In genomic region chr8:106839209-106840001, GRCm38 (mm10) we compare ENCODE assay signal across 8 mouse cellular contexts. TPM values are rescaled to one million over a fixed set of nuclear protein-coding genes. Genes with fewer than 3 reads are reported as not detected.
DNase-seq lines count a peak whose midpoint lies in the region; ATAC-seq and TF ChIP-seq lines count a peak whose summit lies in the region.

No protein-coding gene starts in this region.

- no peak for TF ChIP-seq CTCF in cerebellum, adult 2 months (IDR thresholded peaks at IDR 0.05; ENCODE audit: borderline replicate concordance, insufficient read depth, low read depth, low read length)
- no peak for TF ChIP-seq CTCF in brain, embryonic 14.5 days (IDR thresholded peaks at IDR 0.05; ENCODE audit: borderline replicate concordance, extremely low read depth, insufficient read depth, insufficient read length)
- TF ChIP-seq CTCF in midbrain, postnatal 0 days (IDR thresholded peaks at IDR 0.05): no peak

- H3K9ac ChIP-seq in kidney, embryonic 16.5 days (replicated peaks; ENCODE audit: low read length): no peak overlapping the region
- H3K9ac ChIP-seq in midbrain, postnatal 0 days (replicated peaks; ENCODE audit: low read length, poor library complexity, severe bottlenecking): peak overlapping the region; percentile 34; the same call in 1 of the 2 replicates

- H3K27ac ChIP-seq in cerebellum, adult 2 months (ENCODE audit: insufficient read depth, low read length): no peak overlapping the region
- peak overlapping the region; percentile 43; the same call in 1 of the 2 replicates for H3K27ac ChIP-seq in kidney, embryonic 16.5 days (ENCODE audit: low read length)
- H3K27ac ChIP-seq in midbrain, postnatal 0 days (ENCODE audit: low read depth, low read length): peak overlapping the region; percentile 87

- ATAC-seq in kidney, embryonic 16.5 days (ENCODE audit: low FRiP score, low TSS enrichment): no peak
- peak; percentile 58; the same call in 1 of the 2 replicates for ATAC-seq in midbrain, postnatal 0 days (ENCODE audit: low FRiP score)

- TF ChIP-seq POLR2A in cerebellum, adult 2 months (IDR thresholded peaks at IDR 0.05; ENCODE audit: borderline replicate concordance, insufficient read depth, low read length): no peak
- TF ChIP-seq POLR2A in brain, embryonic 14.5 days (IDR thresholded peaks at IDR 0.05; ENCODE audit: borderline replicate concordance, extremely low read depth, insufficient read depth, insufficient read length, poor library complexity, severe bottlenecking): no peak

- H3K27me3 ChIP-seq in cerebellum, adult 2 months (ENCODE audit: control insufficient read depth, insufficient read depth, low read length): no peaks in the 10 kb centered on the region
- no peaks in the 10 kb centered on the region for H3K27me3 ChIP-seq in kidney, embryonic 16.5 days (ENCODE audit: insufficient read depth, low read length)
- H3K27me3 ChIP-seq in midbrain, postnatal 0 days (ENCODE audit: insufficient read depth, low read length): no peaks in the 10 kb centered on the region

- H3K36me3 ChIP-seq in kidney, embryonic 16.5 days (ENCODE audit: insufficient read depth, low read length): no peaks in the 10 kb centered on the region
- H3K36me3 ChIP-seq in midbrain, postnatal 0 days (ENCODE audit: insufficient read depth, low read length): no peaks in the 10 kb centered on the region

- DNase-seq in cerebellum, adult 2 months: peak; percentile 13 to 24
- DNase-seq in cerebellum, postnatal 4 days (ENCODE audit: low spot score in 2 of 2): no peak
- peak; percentile 60 for DNase-seq in brain, embryonic 14.5 days (ENCODE audit: low read depth)
- DNase-seq in heart, adult 9 months (ENCODE audit: low spot score in 2 of 2): peak; percentile 70 to 79
- DNase-seq in midbrain, postnatal 0 days (ENCODE audit: low spot score): no peak
- DNase-seq in spleen, postnatal 4 days (ENCODE audit: low spot score in 2 of 2): no peak
- no peak for DNase-seq in ovary, postnatal 14 days (ENCODE audit: low spot score)

- WGBS in cerebellum, adult 2 months: 30% methylated on average over 11 of the region's 11 CpGs
- 38% methylated on average over 11 of the region's 11 CpGs for WGBS in kidney, embryonic 16.5 days
- 18% methylated on average over 11 of the region's 11 CpGs for WGBS in midbrain, postnatal 0 days

- H3K4me2 ChIP-seq in kidney, embryonic 16.5 days (replicated peaks; ENCODE audit: low read depth, low read length): no peak overlapping the region
- H3K4me2 ChIP-seq in midbrain, postnatal 0 days (ENCODE audit: low read depth, low read length, poor library complexity, severe bottlenecking): no peak overlapping the region

- no peak overlapping the region for H3K4me3 ChIP-seq in cerebellum, adult 2 months (replicated peaks; ENCODE audit: insufficient read depth, low read depth, low read length)
- no peak overlapping the region for H3K4me3 ChIP-seq in kidney, embryonic 16.5 days (ENCODE audit: low read length)
- no peak overlapping the region for H3K4me3 ChIP-seq in midbrain, postnatal 0 days (ENCODE audit: low read depth, low read length)

- H3K4me1 ChIP-seq in cerebellum, adult 2 months (ENCODE audit: control insufficient read depth, insufficient read depth, low read length): peaks cover 10% of the 10 kb centered on the region; the same call in 1 of the 2 replicates
- H3K4me1 ChIP-seq in kidney, embryonic 16.5 days (ENCODE audit: insufficient read depth, low read length): peaks cover 6% of the 10 kb centered on the region
- H3K4me1 ChIP-seq in midbrain, postnatal 0 days (ENCODE audit: insufficient read depth, low read length): peaks cover 11% of the 10 kb centered on the region; the same call in 1 of the 2 replicates

- H3K9me3 ChIP-seq in kidney, embryonic 16.5 days (ENCODE audit: low read length): no peaks in the 10 kb centered on the region
- H3K9me3 ChIP-seq in midbrain, postnatal 0 days (ENCODE audit: low read length): no peaks in the 10 kb centered on the region

RNA-seq across cellular contexts. Expression of gene Has3, which starts 30.6 kb away (rescaled TPM):
- 1.5 and 1.7 TPM in 2 replicates for polyA plus RNA-seq in cerebellum, adult 2 months (2012; rRNA removed)
- 8.0 and 9.0 TPM in 2 replicates for polyA plus RNA-seq in brain, embryonic 14.5 days (2012; rRNA removed)
- 1.5 and 1.6 TPM in 2 replicates for polyA plus RNA-seq in kidney, embryonic 16.5 days (2015; fragmentation: Nextera tagmentation; extraction: Ambion mirVana)
- 16.6 and 20.2 TPM in 2 replicates for total RNA-seq in midbrain, postnatal 0 days (2014; rRNA removed)
- 0.42 and 0.89 TPM in 2 replicates for polyA plus RNA-seq in midbrain, postnatal 0 days (2015; fragmentation: Nextera tagmentation; extraction: Ambion mirVana)

RNA-seq across cellular contexts. Expression of gene Utp4, which starts 54.0 kb away (rescaled TPM):
- polyA plus RNA-seq in cerebellum, adult 2 months (2012; rRNA removed): 24.7 and 26.3 TPM in 2 replicates
- polyA plus RNA-seq in brain, embryonic 14.5 days (2012; rRNA removed): 32.4 and 40.2 TPM in 2 replicates
- 84.3 and 91.4 TPM in 2 replicates for polyA plus RNA-seq in kidney, embryonic 16.5 days (2015; fragmentation: Nextera tagmentation; extraction: Ambion mirVana)
- 23.5 and 23.7 TPM in 2 replicates for total RNA-seq in midbrain, postnatal 0 days (2014; rRNA removed)
- polyA plus RNA-seq in midbrain, postnatal 0 days (2015; fragmentation: Nextera tagmentation; extraction: Ambion mirVana): 27.4 and 28.0 TPM in 2 replicates

Comparison
In these comparisons a context has a peak if more than half of its experiments do, and no peak if none do; other contexts are left out.
1. DNase-seq: peak in cerebellum, adult 2 months (2 of 2), brain, embryonic 14.5 days (single experiment) and heart, adult 9 months (2 of 2); none in cerebellum, postnatal 4 days (0 of 2), midbrain, postnatal 0 days (single experiment), spleen, postnatal 4 days (0 of 2) and ovary, postnatal 14 days (single experiment).